Mouse (Mus musculus) heart, postnatal 0 days (tissue): Measurements from ENCODE around the gene Dclre1b. TPM values are rescaled to one million over a fixed set of nuclear protein-coding genes. Genes with fewer than 3 reads are reported as not detected.

ENCODE experiments used
- ATAC-seq: fragments of 200-750 bp; cut with Nextera tagmentation; 2 replicates; pipeline ENCODE4 v1.8.0; 2017; ENCODE audit warnings: low read depth, moderate number of reproducible peaks, moderate library complexity; ENCODE audit not compliant: insufficient read depth
- DNase-seq: peaks from one replicate; pipeline ENCODE4 v3.0.0-alpha.2; 2016; ENCODE audit warnings: low spot score
- H3K27ac ChIP-seq: fragments of 300-500 bp; sonication (generic); 2 replicates; pipeline ENCODE4 v1.5.1; 2014; ENCODE audit warnings: low read depth, mild to moderate bottlenecking
- H3K27me3 ChIP-seq: fragments of 300-500 bp; sonication (generic); 2 replicates; pipeline ENCODE4 v1.6.1; 2014; ENCODE audit warnings: low read length, mixed read lengths; ENCODE audit not compliant: control insufficient read depth, insufficient read depth
- H3K36me3 ChIP-seq: fragments of 300-500 bp; sonication (generic); replicated peaks from 2 replicates; pipeline ENCODE4 v1.6.1; 2014; ENCODE audit warnings: low read length, mixed read lengths; ENCODE audit not compliant: control insufficient read depth, insufficient read depth
- H3K4me1 ChIP-seq: fragments of 300-500 bp; sonication (generic); 2 replicates; pipeline ENCODE4 v1.6.1; 2014; ENCODE audit warnings: antibody characterized with exemption; ENCODE audit not compliant: control insufficient read depth, insufficient read depth
- H3K4me2 ChIP-seq: fragments of 300-500 bp; sonication (generic); 2 replicates; pipeline ENCODE4 v1.6.1; 2014; ENCODE audit warnings: low read depth, mild to moderate bottlenecking, low read length, moderate library complexity
- H3K4me3 ChIP-seq: fragments of 300-500 bp; sonication (generic); 2 replicates; pipeline ENCODE4 v1.5.1; 2014; ENCODE audit warnings: low read depth, low read length
- H3K9ac ChIP-seq: fragments of 300-500 bp; sonication (generic); replicated peaks from 2 replicates; pipeline ENCODE4 v1.6.1; 2014; ENCODE audit warnings: low read depth, low read length, mixed read lengths
- H3K9me3 ChIP-seq: fragments of 300-500 bp; sonication (generic); replicated peaks from 2 replicates; pipeline ENCODE4 v1.6.1; 2016; ENCODE audit warnings: low read length; ENCODE audit not compliant: control insufficient read depth
- CTCF ChIP-seq: IDR thresholded peaks from 2 replicates; pipeline ENCODE4 v1.5.1; 2016; ENCODE audit warnings: antibody characterized with exemption, control low read depth, low read depth
- EP300 ChIP-seq: IDR thresholded peaks from 2 replicates; pipeline ENCODE4 v1.6.1; 2016; ENCODE audit warnings: antibody characterized with exemption, low read depth
- WGBS: fragments of 180-500 bp; shearing (Covaris S2); extraction: QIAGEN DNeasy Blood & Tissue Kit; methylation state at CpG from one replicate; pipeline ENCODE4 v1.1.7; 2014; 5-methylcytosine and 5-hydroxymethylcytosine counted together
- polyA plus RNA-seq: library from polyadenylated mRNA; unstranded; fragments of >200 nt; fragmentation: Nextera tagmentation; extraction: Ambion mirVana; gene quantifications from 2 replicates; pipeline ENCODE4 v1.2.1, GENCODE M21; 2015
- total RNA-seq: library from RNA; depleted of rRNA; stranded (reverse); fragments of >200 nt; gene quantifications from 2 replicates; pipeline ENCODE4 v1.2.3, GENCODE M21; 2014; ENCODE audit warnings: low replicate concordance

The Dclre1b gene
- total and polyA plus RNA-seq, 2 experiments from 2014 or later: 3.9 to 14.2 TPM

DNA sequence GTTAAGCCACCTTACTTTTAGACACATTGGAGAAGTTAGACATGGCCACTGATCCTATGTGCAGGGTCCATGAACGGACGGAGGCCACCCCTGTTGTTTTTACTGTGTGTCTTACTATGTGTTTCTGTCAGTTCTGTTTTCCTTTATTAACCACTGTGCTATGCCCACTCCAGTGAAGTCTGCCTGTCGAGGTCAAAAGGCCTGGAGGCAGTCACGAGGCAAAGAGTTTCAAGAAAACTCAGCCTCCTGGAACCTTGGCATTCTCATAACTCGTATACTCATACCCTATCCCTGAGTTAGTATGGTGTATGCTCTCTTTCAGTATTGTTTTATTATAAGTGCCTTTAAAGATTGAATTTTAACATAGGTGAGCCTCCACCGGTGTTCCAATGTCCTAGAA, 30.5 kb upstream of the Dclre1b start:
- no peak for ATAC-seq
- Histone ChIP-seq H3K27ac (no peak overlapping the region), H3K9ac (no peak overlapping the region), H3K4me1 (no peaks in the 10 kb centered on the region), H3K4me2 (no peak overlapping the region), H3K27me3 (no peaks in the 10 kb centered on the region), H3K4me3 (no peak overlapping the region), H3K9me3 (no peaks in the 10 kb centered on the region), H3K36me3 (no peaks in the 10 kb centered on the region)
- DNase-seq: no peak
- TF ChIP-seq EP300 (no peak), CTCF (no peak)
- WGBS: 86% methylated on average over 6 of the region's 6 CpGs

DNA sequence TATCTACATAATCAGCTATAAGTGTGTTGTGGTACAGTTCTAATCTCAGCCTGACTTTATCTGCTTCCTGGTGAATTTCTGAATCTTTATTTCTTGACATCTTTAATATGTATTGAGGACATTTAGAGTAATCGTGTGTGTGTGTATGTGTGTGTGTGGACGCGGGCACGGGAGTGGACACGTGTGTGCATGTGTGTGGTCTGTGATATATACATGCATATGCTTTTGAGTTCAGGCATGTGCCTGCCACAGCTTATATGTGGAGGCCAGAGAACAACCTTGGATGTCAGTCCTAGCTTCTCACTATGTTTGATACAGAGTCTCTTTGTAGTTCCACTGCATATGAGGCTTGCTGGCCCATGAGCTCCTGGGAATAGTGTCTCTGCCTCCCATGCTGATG, 27.2 kb upstream of the Dclre1b start:
- no peak for TF ChIP-seq EP300
- DNase-seq (no peak), ATAC-seq (no peak)
- Histone ChIP-seq H3K4me1 (peaks cover 5% of the 10 kb centered on the region), H3K27me3 (no peaks in the 10 kb centered on the region), H3K4me2 (no peak overlapping the region), H3K9me3 (no peaks in the 10 kb centered on the region), H3K36me3 (no peaks in the 10 kb centered on the region), H3K9ac (no peak overlapping the region), H3K4me3 (no peak overlapping the region), H3K27ac (no peak overlapping the region)
- WGBS: 95% methylated on average over 5 of the region's 5 CpGs

GRCm38 (mm10) chr3:103835951-103836310, 26.7 kb upstream of the Dclre1b start:
- H3K9ac ChIP-seq: no peak overlapping the region
- TF ChIP-seq CTCF (no peak), EP300 (no peak)

DNA sequence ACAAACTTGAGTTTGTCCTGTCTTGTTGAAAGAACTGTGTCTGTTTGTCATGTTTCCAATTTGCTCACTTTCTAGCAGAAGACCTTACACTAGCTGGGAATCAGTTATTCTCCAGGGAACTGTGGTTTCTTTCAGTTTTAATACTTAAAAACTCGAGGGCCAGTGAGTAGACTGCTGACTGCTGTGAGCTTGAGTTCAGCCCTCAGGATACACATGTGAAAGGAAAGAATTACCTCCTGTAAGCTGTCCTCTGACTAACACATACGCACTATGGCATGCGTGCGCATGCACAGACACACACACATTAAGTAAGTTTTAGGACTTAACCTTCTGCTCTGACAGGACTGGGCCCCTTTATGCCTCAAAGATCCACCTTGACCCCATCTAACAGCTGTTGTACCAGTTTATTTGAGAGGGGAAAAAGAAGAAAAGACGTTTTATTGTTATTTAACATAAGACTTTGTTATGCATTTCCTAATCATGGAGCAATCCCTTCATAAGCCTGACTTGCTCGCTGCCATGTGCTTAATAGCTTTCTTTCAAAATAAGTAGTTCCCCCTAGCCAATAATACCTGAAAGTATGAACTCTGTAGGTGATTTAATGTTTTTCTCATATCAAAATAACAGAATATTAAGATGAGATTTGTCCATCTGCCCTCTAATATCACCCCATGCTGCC, 26.2 kb upstream of the Dclre1b start:
- no peaks in the 10 kb centered on the region for H3K36me3 ChIP-seq
- peaks cover 5% of the 10 kb centered on the region for H3K4me1 ChIP-seq
- 77% methylated on average over 6 of the region's 6 CpGs for WGBS
- DNase-seq (no peak), ATAC-seq (no peak)
- no peak overlapping the region for H3K9ac ChIP-seq
- no peak overlapping the region for H3K4me3 ChIP-seq
- H3K4me2 ChIP-seq: no peak overlapping the region
- no peaks in the 10 kb centered on the region for H3K27me3 ChIP-seq
- TF ChIP-seq CTCF (no peak), EP300 (no peak)
- H3K27ac ChIP-seq: no peak overlapping the region
- no peaks in the 10 kb centered on the region for H3K9me3 ChIP-seq

More at GRCm38 (mm10) chr3:103835951-103836310, 26.7 kb upstream of the Dclre1b start:
- ATAC-seq (no peak), DNase-seq (no peak)
- Histone ChIP-seq H3K4me1 (peaks cover 5% of the 10 kb centered on the region), H3K27ac (no peak overlapping the region), H3K36me3 (no peaks in the 10 kb centered on the region), H3K4me3 (no peak overlapping the region), H3K27me3 (no peaks in the 10 kb centered on the region), H3K4me2 (no peak overlapping the region), H3K9me3 (no peaks in the 10 kb centered on the region)
- WGBS: 74% methylated on average over 10 of the region's 10 CpGs

DNA sequence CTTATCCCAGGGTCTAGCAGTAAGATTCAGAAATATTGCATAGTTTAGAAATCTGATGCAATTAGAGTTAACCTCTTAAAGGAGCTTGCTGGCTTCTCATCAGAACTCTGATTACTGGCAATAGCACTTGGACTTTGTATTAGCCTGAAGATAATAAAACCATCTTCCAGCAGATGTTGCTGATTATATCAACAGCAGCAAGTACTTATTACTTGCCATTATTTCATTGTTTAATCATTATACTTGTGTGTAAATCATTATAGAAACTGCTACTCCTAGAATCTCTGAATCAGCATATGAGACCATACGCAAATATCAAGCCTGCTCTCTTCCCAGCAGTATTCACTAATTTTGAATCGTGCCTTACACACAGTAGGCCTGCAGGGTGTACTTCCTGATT, 24.8 kb upstream of the Dclre1b start:
- H3K4me3 ChIP-seq: no peak overlapping the region
- peaks cover 5% of the 10 kb centered on the region for H3K4me1 ChIP-seq
- no peak for ATAC-seq
- DNase-seq: no peak
- WGBS: 87% methylated on average over 2 of the region's 2 CpGs
- TF ChIP-seq EP300: no peak
- no peak for TF ChIP-seq CTCF
- no peaks in the 10 kb centered on the region for H3K36me3 ChIP-seq
- no peak overlapping the region for H3K9ac ChIP-seq
- H3K27ac ChIP-seq: no peak overlapping the region
- H3K4me2 ChIP-seq: no peak overlapping the region
- no peaks in the 10 kb centered on the region for H3K27me3 ChIP-seq
- H3K9me3 ChIP-seq: no peaks in the 10 kb centered on the region

GRCm38 (mm10) chr3:103832426-103832825, 23.2 kb upstream of the Dclre1b start, which contains the start of gene Bcl2l15:
TSS of gene Bcl2l15 (plus strand) at chr3:103832601.
- no peak within 1 kb of the TSS for H3K4me3 ChIP-seq
- no peak for ATAC-seq
- H3K9ac ChIP-seq: no peak within 1 kb of the TSS
- H3K4me2 ChIP-seq: no peak within 1 kb of the TSS
- H3K36me3 ChIP-seq: no peaks in the 10 kb centered on the region
- peaks cover 5% of the 10 kb centered on the region for H3K4me1 ChIP-seq
- no peaks in the 10 kb centered on the region for H3K27me3 ChIP-seq
- no peak within 1 kb of the TSS for H3K27ac ChIP-seq
- H3K9me3 ChIP-seq: no peaks in the 10 kb centered on the region
- DNase-seq: no peak
- no peak for TF ChIP-seq EP300
- TF ChIP-seq CTCF: no peak
